Mouse (Mus musculus) cerebellum, adult 2 months (tissue): ENCODE measurements around the gene Sec14l4. TPM values are rescaled to one million over a fixed set of nuclear protein-coding genes. Genes with fewer than 3 reads are reported as not detected.

Experiments used
- DNase-seq, 2 experiments: peaks; one replicate each; pipeline ENCODE4 v3.0.0; 2021
- H3K27ac ChIP-seq: fragments of 200-500 bp; 2 replicates; pipeline ENCODE4 v1.5.1; 2012; ENCODE audit warnings: low read length, control low read depth, inconsistent platforms; ENCODE audit not compliant: insufficient read depth
- H3K27me3 ChIP-seq: fragments of 200-500 bp; 2 replicates; pipeline ENCODE4 v1.6.1; 2012; ENCODE audit warnings: inconsistent platforms, mild to moderate bottlenecking, low read length, moderate library complexity; ENCODE audit not compliant: control insufficient read depth, insufficient read depth
- H3K4me1 ChIP-seq: fragments of 200-500 bp; 2 replicates; pipeline ENCODE4 v1.6.1; 2011; ENCODE audit warnings: low read length; ENCODE audit not compliant: control insufficient read depth, insufficient read depth
- H3K4me3 ChIP-seq: fragments of 200-500 bp; replicated peaks from 2 replicates; pipeline ENCODE3; 2011; ENCODE audit warnings: mild to moderate bottlenecking, low read depth, low read length, control low read depth; ENCODE audit not compliant: insufficient read depth
- CTCF ChIP-seq: fragments of 200-500 bp; IDR thresholded peaks from 2 replicates; pipeline ENCODE4 v1.5.1; 2011; ENCODE audit warnings: low read depth, mild to moderate bottlenecking, control low read depth, low read length, moderate library complexity, borderline replicate concordance; ENCODE audit not compliant: insufficient read depth
- POLR2A ChIP-seq: fragments of 200-500 bp; IDR thresholded peaks from 2 replicates; pipeline ENCODE4 v1.6.1; 2011; ENCODE audit warnings: low read length, control low read depth, borderline replicate concordance; ENCODE audit not compliant: insufficient read depth
- WGBS: fragments of 180-500 bp; shearing (Covaris S2); methylation state at CpG from one replicate; pipeline ENCODE4 v1.1.7; 2018; 5-methylcytosine and 5-hydroxymethylcytosine counted together
- polyA plus RNA-seq: library from polyadenylated mRNA; depleted of rRNA; stranded (reverse); fragments of >200 nt; gene quantifications from 2 replicates; pipeline ENCODE4 v1.2.3, GENCODE M21; 2012

The Sec14l4 gene
- polyA plus RNA-seq, 1 experiment = 0.05 TPM

DNA sequence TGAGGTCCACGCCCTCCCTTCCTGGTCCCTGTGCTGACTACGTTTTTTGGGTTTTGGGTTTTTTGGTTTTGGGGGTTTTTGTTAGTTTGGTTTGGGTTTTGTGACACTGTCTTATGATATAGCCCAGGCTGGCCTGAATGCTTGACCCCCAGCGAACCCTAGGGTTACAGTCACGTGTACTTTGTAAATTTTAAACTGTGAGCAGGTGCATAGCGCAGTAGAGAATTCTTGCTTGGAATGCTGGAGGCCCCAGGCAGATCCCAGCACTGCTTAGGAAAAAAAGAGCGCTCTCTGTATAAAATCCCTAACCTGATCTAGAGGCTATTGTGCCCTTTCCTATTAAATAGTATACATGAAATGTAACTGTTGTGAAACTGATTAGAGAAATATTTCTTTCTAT lies 38.1 kb upstream of the Sec14l4 start:
- TF ChIP-seq POLR2A = no peak
- TF ChIP-seq CTCF = no peak
- Histone ChIP-seq H3K4me1 (no peaks in the 10 kb centered on the region), H3K27me3 (no peaks in the 10 kb centered on the region), H3K4me3 (no peak overlapping the region), H3K27ac (no peak overlapping the region)
- DNase-seq = no peak
- WGBS = 73% methylated on average over 6 of the region's 6 CpGs

GRCm38 (mm10) chr11:3993914-3994313 lies 37.3 kb upstream of the Sec14l4 start:
- 82% methylated on average over 6 of the region's 6 CpGs for WGBS
- H3K27me3 ChIP-seq = no peaks in the 10 kb centered on the region
- DNase-seq = no peak
- H3K4me1 ChIP-seq = no peaks in the 10 kb centered on the region
- H3K27ac ChIP-seq = no peak overlapping the region
- TF ChIP-seq POLR2A (no peak), CTCF (no peak)
- H3K4me3 ChIP-seq = no peak overlapping the region

DNA sequence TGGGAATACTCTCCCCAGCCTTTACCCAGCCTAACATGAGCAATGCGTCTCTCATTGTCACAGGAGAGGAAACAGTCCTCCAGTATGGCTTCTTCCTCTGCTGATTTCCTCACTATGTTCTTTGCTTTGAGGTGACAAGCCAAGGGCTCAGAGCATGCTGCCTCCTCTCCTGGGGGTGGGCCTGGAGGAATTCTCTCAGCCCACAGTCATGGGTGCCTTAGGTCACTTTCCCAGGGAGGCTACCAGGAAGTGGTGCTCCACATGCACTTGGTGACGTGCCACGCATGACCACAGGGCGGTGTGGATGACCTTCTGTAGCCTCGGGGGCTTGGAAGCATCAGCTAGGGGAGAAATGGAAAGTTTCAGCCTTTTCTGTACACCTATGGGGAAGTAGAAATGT lies 35.8 kb upstream of the Sec14l4 start:
- TF ChIP-seq POLR2A (no peak), CTCF (no peak)
- Histone ChIP-seq H3K27me3 (no peaks in the 10 kb centered on the region; the same call in 1 of the 2 replicates), H3K27ac (no peak overlapping the region), H3K4me3 (no peak overlapping the region), H3K4me1 (no peaks in the 10 kb centered on the region)
- DNase-seq = no peak
- WGBS = 81% methylated on average over 5 of the region's 5 CpGs

DNA sequence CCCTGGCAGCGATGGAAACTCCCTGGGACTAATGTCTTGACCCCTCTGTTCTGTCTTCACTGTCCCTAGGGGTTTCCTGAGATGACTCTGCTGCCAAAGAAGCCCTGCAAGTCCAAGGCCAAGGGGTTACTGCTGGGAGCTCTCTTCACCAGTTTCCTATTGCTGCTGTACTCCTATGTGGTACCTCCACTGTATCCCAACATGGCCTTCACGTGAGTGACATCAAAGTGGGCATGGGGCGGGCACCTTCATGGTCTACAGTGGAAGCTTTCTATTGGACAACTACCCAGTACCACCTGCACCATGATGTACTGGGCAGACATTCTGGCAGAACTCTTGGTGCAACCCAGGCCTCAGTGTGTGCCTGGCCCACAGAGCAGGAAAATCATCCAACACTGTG lies 34.4 kb upstream of the Sec14l4 start:
- Histone ChIP-seq H3K4me3 (no peak overlapping the region), H3K27ac (no peak overlapping the region), H3K4me1 (no peaks in the 10 kb centered on the region), H3K27me3 (no peaks in the 10 kb centered on the region; the same call in 1 of the 2 replicates)
- WGBS = 79% methylated on average over 3 of the region's 3 CpGs
- TF ChIP-seq CTCF = no peak
- TF ChIP-seq POLR2A = no peak
- no peak for DNase-seq

DNA sequence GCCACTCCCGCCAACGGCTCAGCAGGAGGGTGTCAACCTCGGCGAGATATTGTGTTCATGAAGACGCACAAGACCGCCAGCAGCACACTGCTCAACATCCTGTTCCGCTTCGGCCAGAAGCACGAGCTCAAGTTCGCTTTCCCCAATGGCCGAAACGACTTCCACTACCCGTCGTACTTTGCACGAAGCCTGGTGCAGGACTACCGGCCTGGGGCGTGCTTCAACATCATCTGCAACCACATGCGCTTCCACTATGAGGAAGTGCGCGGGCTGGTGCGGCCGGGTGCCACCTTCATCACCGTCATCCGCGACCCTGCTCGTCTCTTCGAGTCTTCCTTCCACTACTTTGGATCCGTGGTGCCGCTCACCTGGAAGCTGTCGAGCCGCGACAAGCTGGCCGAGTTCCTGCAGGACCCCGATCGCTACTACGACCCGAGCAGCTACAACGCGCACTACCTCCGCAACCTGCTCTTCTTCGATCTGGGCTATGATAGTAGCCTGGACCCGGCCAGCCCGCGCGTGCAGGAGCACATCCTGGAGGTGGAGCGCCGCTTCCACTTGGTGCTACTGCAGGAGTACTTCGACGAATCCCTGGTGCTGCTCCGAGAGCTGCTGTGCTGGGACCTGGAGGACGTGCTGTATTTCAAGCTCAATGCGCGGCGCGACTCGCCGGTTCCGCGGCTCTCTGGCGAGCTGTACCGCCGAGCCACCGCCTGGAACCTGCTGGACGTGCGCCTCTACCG lies 33.1 kb upstream of the Sec14l4 start:
- H3K4me3 ChIP-seq = no peak overlapping the region
- DNase-seq = no peak
- H3K27me3 ChIP-seq = no peaks in the 10 kb centered on the region; the same call in 1 of the 2 replicates
- no peak overlapping the region for H3K27ac ChIP-seq
- TF ChIP-seq CTCF = no peak
- TF ChIP-seq POLR2A = no peak
- 7% methylated on average over 66 of the region's 66 CpGs for WGBS
- H3K4me1 ChIP-seq = no peaks in the 10 kb centered on the region

GRCm38 (mm10) chr11:3999547-3999946 lies 31.7 kb upstream of the Sec14l4 start:
- Histone ChIP-seq H3K27me3 (no peaks in the 10 kb centered on the region; the same call in 1 of the 2 replicates), H3K4me1 (no peaks in the 10 kb centered on the region), H3K4me3 (no peak overlapping the region), H3K27ac (no peak overlapping the region)
- DNase-seq = no peak
- TF ChIP-seq CTCF = no peak
- WGBS = 86% methylated on average over 5 of the region's 5 CpGs

- Histone ChIP-seq H3K27me3 (no peaks in the 10 kb centered on the region; the same call in 1 of the 2 replicates), H3K4me3 (no peak overlapping the region), H3K4me1 (no peaks in the 10 kb centered on the region), H3K27ac (no peak overlapping the region)
- peak; percentile 62 for TF ChIP-seq CTCF
- no peak for TF ChIP-seq POLR2A
- DNase-seq = peak; percentile 27 to 46
- 7% methylated on average over 5 of the region's 5 CpGs for WGBS
Observed at GRCm38 (mm10) chr11:4001603-4002002, 29.7 kb upstream of the Sec14l4 start.

DNA sequence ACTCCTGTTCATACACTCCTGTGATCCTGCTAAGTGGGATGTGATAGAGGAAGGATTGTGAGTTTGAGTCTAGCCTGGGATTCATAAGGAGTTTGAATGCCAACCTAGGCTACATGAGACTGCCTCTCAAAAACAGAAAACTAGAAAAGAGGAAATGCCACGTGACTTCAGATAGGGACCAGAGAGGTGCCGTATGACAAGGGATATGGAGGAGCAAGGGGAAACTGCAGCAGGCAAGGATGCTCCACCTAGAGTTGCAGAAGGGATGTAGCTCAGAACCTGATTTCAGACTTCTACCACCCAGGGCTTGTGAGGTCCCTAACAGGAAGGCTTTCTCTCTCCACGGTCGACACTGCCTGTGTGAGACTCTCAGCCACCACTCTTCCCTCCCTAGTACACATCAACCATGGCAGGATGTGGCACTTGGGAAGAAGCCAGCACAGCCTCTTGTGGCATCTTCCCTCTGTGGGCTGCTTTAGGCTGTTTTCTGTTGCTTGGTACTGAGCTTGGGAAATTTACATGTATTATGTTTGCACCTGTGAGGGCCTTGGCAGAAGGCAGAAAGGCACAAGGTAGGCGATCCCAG lies 25.9 kb upstream of the Sec14l4 start:
- H3K4me3 ChIP-seq = no peak overlapping the region
- no peak for TF ChIP-seq CTCF
- TF ChIP-seq POLR2A = no peak
- no peaks in the 10 kb centered on the region for H3K4me1 ChIP-seq
- no peak for DNase-seq
- 50% methylated on average over 5 of the region's 5 CpGs for WGBS
- no peaks in the 10 kb centered on the region for H3K27me3 ChIP-seq
- H3K27ac ChIP-seq = no peak overlapping the region
